ENCODE assay signal across 10 mouse cellular contexts in the genomic region with DNA sequence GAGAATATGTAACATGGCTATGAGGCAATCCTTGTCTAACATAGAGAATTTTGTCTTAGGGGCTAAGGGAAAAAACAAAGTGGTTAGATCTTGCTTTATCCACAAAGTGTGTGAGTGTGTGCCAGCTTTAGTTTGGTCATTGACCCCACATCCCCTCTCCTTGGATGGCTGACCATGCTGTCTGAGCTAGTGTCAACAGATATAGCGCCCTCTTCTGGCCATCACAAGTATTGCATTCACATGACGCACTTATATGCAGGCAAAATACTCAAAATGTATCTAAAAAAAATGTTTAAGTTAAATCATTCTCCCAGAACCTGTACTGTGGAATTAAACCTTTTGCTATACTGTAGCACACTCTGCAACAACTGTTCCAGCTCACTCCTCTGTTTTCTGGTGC. TPM values are rescaled to one million over a fixed set of nuclear protein-coding genes. Genes with fewer than 3 reads are reported as not detected.
A peak's percentile ranks its signal among the peaks of the same experiment; 100 is the strongest.
DNase-seq lines count a peak whose midpoint lies in the region; ATAC-seq and TF ChIP-seq lines count a peak whose summit lies in the region.
"Had no signal": no experiment of that assay in that cellular context is flagged by ENCODE, and none has a peak within 500 bp of the region (broad histone marks: within the 10 kb centered on the region; RNA-seq: fewer than 3 reads in every experiment).

No protein-coding gene starts in this region.

- H3K9me3 ChIP-seq in kidney, embryonic 14.5 days (ENCODE audit: control insufficient read depth, low read length), result no peaks in the 10 kb centered on the region
- no peaks in the 10 kb centered on the region for H3K9me3 ChIP-seq in midbrain, embryonic 16.5 days (replicated peaks; ENCODE audit: control insufficient read depth, low read length, poor library complexity, severe bottlenecking)
- H3K9me3 ChIP-seq: liver, embryonic 13.5 days had no signal

- 0 out of 2 replicates have a peak, but pooled peaks have one; percentile 21 for TF ChIP-seq CTCF in embryonic fibroblast, embryonic 13.5 days (IDR thresholded peaks at IDR 0.05; ENCODE audit: borderline replicate concordance, insufficient read depth, low read length)

- peak; percentile 47 for DNase-seq in kidney, adult 11 months
- peak; percentile 20 for DNase-seq in CD4-positive helper T cell, adult 2 months (ENCODE audit: low read depth, low spot score)
- DNase-seq in ZHBTc4 (ENCODE audit: low read depth, low spot score), result peak; percentile 79
- DNase-seq in lung, postnatal 36 days, result peak; percentile 38
- no peak for DNase-seq in Muller cell, postnatal 12 days (ENCODE audit: inconsistent ontology term)
- DNase-seq: liver, embryonic 13.5 days had no signal

- peaks cover 4% of the 10 kb centered on the region; the same call in 1 of the 2 replicates for H3K4me1 ChIP-seq in kidney, embryonic 14.5 days (ENCODE audit: control insufficient read depth, insufficient read depth, low read length)
- no peaks in the 10 kb centered on the region for H3K4me1 ChIP-seq in embryonic fibroblast, embryonic 13.5 days (ENCODE audit: control insufficient read depth, insufficient read depth, low read length)
- peaks cover 20% of the 10 kb centered on the region for H3K4me1 ChIP-seq in midbrain, embryonic 16.5 days (ENCODE audit: control insufficient read depth, insufficient read depth, low read length)
- H3K4me1 ChIP-seq: liver, embryonic 13.5 days had no signal

- no peaks in the 10 kb centered on the region for H3K36me3 ChIP-seq in kidney, embryonic 14.5 days (ENCODE audit: control insufficient read depth, insufficient read depth, low read length)
- no peaks in the 10 kb centered on the region for H3K36me3 ChIP-seq in midbrain, embryonic 16.5 days (ENCODE audit: control insufficient read depth, insufficient read depth, low read length)
- H3K36me3 ChIP-seq: liver, embryonic 13.5 days had no signal

- no peak for TF ChIP-seq POLR2A in embryonic fibroblast, embryonic 13.5 days (IDR thresholded peaks at IDR 0.05; ENCODE audit: low read depth, low read length)

- no peak for ATAC-seq in kidney, embryonic 14.5 days (ENCODE audit: low FRiP score, low TSS enrichment)
- no peak for ATAC-seq in midbrain, embryonic 16.5 days

- no peak overlapping the region for H3K4me3 ChIP-seq in kidney, embryonic 14.5 days (ENCODE audit: low read length)
- H3K4me3 ChIP-seq in embryonic fibroblast, embryonic 13.5 days (ENCODE audit: insufficient read depth, low read length), result no peak overlapping the region
- H3K4me3 ChIP-seq in midbrain, embryonic 16.5 days (ENCODE audit: low read depth, low read length), result no peak overlapping the region
- H3K4me3 ChIP-seq: liver, embryonic 13.5 days had no signal

- H3K27me3 ChIP-seq in kidney, embryonic 14.5 days (ENCODE audit: control insufficient read depth, insufficient read depth, low read length), result no peaks in the 10 kb centered on the region
- no peaks in the 10 kb centered on the region for H3K27me3 ChIP-seq in midbrain, embryonic 16.5 days (ENCODE audit: control insufficient read depth, insufficient read depth, low read depth, low read length)
- H3K27me3 ChIP-seq: liver, embryonic 13.5 days had no signal

- H3K27ac ChIP-seq in kidney, embryonic 14.5 days (ENCODE audit: low read depth, low read length), result no peak overlapping the region
- H3K27ac ChIP-seq in embryonic fibroblast, embryonic 13.5 days (ENCODE audit: insufficient read depth, low read length), result no peak overlapping the region
- H3K27ac ChIP-seq in midbrain, embryonic 16.5 days (ENCODE audit: low read length), result no peak overlapping the region
- H3K27ac ChIP-seq: liver, embryonic 13.5 days had no signal

- no peak overlapping the region for H3K9ac ChIP-seq in kidney, embryonic 14.5 days (ENCODE audit: low read depth, low read length)
- no peak overlapping the region for H3K9ac ChIP-seq in midbrain, embryonic 16.5 days (ENCODE audit: low read depth, low read length)
- H3K9ac ChIP-seq: liver, embryonic 13.5 days had no signal

- WGBS in kidney, embryonic 14.5 days, result 47% methylated on average over 2 of the region's 2 CpGs
- 36% methylated on average over 2 of the region's 2 CpGs for WGBS in midbrain, embryonic 16.5 days

- H3K4me2 ChIP-seq in kidney, embryonic 14.5 days (replicated peaks; ENCODE audit: low read depth, low read length), result no peak overlapping the region
- no peak overlapping the region for H3K4me2 ChIP-seq in midbrain, embryonic 16.5 days (ENCODE audit: low read length)
- H3K4me2 ChIP-seq: liver, embryonic 13.5 days had no signal

RNA-seq across cellular contexts. Expression of a gene that starts 5.8 kb away (rescaled TPM):
- polyA plus RNA-seq in kidney, embryonic 14.5 days (2014; fragmentation: Nextera tagmentation; extraction: Ambion mirVana), result not detected in 2 replicates
- polyA plus RNA-seq in embryonic fibroblast, embryonic 13.5 days (2011; ENCODE audit: insufficient read length, low read depth, missing spikeins), result not detected in 2 replicates
- not detected in 2 replicates for polyA plus RNA-seq in midbrain, embryonic 16.5 days (2015; fragmentation: Nextera tagmentation; extraction: Ambion mirVana)
- polyA plus RNA-seq: embryonic facial prominence, embryonic 14.5 days; liver, embryonic 13.5 days had no signal

RNA-seq across cellular contexts. Expression of a gene that starts 37.4 kb away (rescaled TPM):
- 77.4 and 115 TPM in 2 replicates for polyA plus RNA-seq in kidney, embryonic 14.5 days (2014; fragmentation: Nextera tagmentation; extraction: Ambion mirVana)
- 83.8 and 90.2 TPM in 2 replicates for polyA plus RNA-seq in embryonic fibroblast, embryonic 13.5 days (2011; ENCODE audit: insufficient read length, low read depth, missing spikeins)
- polyA plus RNA-seq in midbrain, embryonic 16.5 days (2015; fragmentation: Nextera tagmentation; extraction: Ambion mirVana), result 45.7 and 49.8 TPM in 2 replicates

RNA-seq across cellular contexts. Expression of a gene that starts 50.7 kb away (rescaled TPM):
- polyA plus RNA-seq in kidney, embryonic 14.5 days (2014; fragmentation: Nextera tagmentation; extraction: Ambion mirVana), result 7.8 and 8.8 TPM in 2 replicates
- polyA plus RNA-seq in embryonic fibroblast, embryonic 13.5 days (2011; ENCODE audit: insufficient read length, low read depth, missing spikeins), result 7.6 and 8.3 TPM in 2 replicates
- polyA plus RNA-seq in midbrain, embryonic 16.5 days (2015; fragmentation: Nextera tagmentation; extraction: Ambion mirVana), result 3.4 and 3.7 TPM in 2 replicates
